9 mouse cellular contexts compared by ENCODE assay signal in genomic region chr3:144412538-144413272, GRCm38 (mm10).
A peak's percentile ranks its signal among the peaks of the same experiment; 100 is the strongest.
DNase-seq lines count a peak whose midpoint lies in the region; ATAC-seq lines count a peak whose summit lies in the region.
"Had no signal": no experiment of that assay in that cellular context is flagged by ENCODE, and none has a peak within 500 bp of the region (broad histone marks: within the 10 kb centered on the region; RNA-seq: fewer than 3 reads in every experiment).

No protein-coding gene starts in this region.

- H3K9me3 ChIP-seq in liver, embryonic 11.5 days (ENCODE audit: control insufficient read depth, low read length): no peaks in the 10 kb centered on the region
- no peaks in the 10 kb centered on the region for H3K9me3 ChIP-seq in forebrain, embryonic 14.5 days (replicated peaks; ENCODE audit: control insufficient read depth, low read length)

- H3K27me3 ChIP-seq in liver, embryonic 11.5 days (replicated peaks; ENCODE audit: control insufficient read depth, insufficient read depth, low read length): no peaks in the 10 kb centered on the region
- H3K27me3 ChIP-seq in forebrain, embryonic 14.5 days (replicated peaks; ENCODE audit: control insufficient read depth, insufficient read depth, low read length): no peaks in the 10 kb centered on the region

- intact Hi-C loops in gastrocnemius, postnatal 14 days (cut with DNase I; ENCODE audit: low total_unique reads): no loop called here

- H3K4me2 ChIP-seq in liver, embryonic 11.5 days: 0 out of 2 replicates have a peak overlapping the region, but pooled peaks have one; percentile 17
- H3K4me2 ChIP-seq in forebrain, embryonic 14.5 days (ENCODE audit: low read length): peak overlapping the region; percentile 23; the same call in 1 of the 2 replicates

- H3K27ac ChIP-seq in liver, embryonic 11.5 days (ENCODE audit: low read depth, low read length): no peak overlapping the region
- H3K27ac ChIP-seq in forebrain, embryonic 14.5 days (ENCODE audit: low read depth, low read length): peak overlapping the region; percentile 46; the same call in 1 of the 2 replicates

- H3K4me3 ChIP-seq in liver, embryonic 11.5 days (ENCODE audit: low read depth, low read length): no peak overlapping the region
- no peak overlapping the region for H3K4me3 ChIP-seq in forebrain, embryonic 14.5 days (ENCODE audit: low read depth, low read length)

- WGBS in liver, embryonic 11.5 days: 6% methylated on average over 10 of the region's 10 CpGs
- WGBS in forebrain, embryonic 14.5 days: 3% methylated on average over 10 of the region's 10 CpGs

- no peak for ATAC-seq in liver, embryonic 11.5 days (replicated peaks; ENCODE audit: low FRiP score)
- ATAC-seq in forebrain, embryonic 14.5 days: peak; percentile 64
- 0 out of 2 replicates have a peak, but pooled peaks have one; percentile 28 for ATAC-seq in megakaryocyte-erythroid progenitor cell, adult 5-6 weeks (replicated peaks; ENCODE audit: low FRiP score, low TSS enrichment, poor library complexity, severe bottlenecking)

- no peaks in the 10 kb centered on the region for H3K36me3 ChIP-seq in liver, embryonic 11.5 days (ENCODE audit: control insufficient read depth, insufficient read depth, low read length)
- no peaks in the 10 kb centered on the region for H3K36me3 ChIP-seq in forebrain, embryonic 14.5 days (ENCODE audit: control insufficient read depth, insufficient read depth, low read length)

- H3K4me1 ChIP-seq in liver, embryonic 11.5 days (replicated peaks; ENCODE audit: control insufficient read depth, insufficient read depth, low read length): no peaks in the 10 kb centered on the region; the same call in 1 of the 2 replicates
- H3K4me1 ChIP-seq in forebrain, embryonic 14.5 days (ENCODE audit: control insufficient read depth, insufficient read depth, low read length): peaks cover 21% of the 10 kb centered on the region

- no peak for DNase-seq in liver, embryonic 11.5 days (ENCODE audit: low spot score)
- no peak for DNase-seq in liver
- DNase-seq in forebrain, embryonic 14.5 days (ENCODE audit: low spot score): peak; percentile 65
- peak; percentile 77 for DNase-seq in thymus, postnatal 25 days
- no peak for DNase-seq in adrenal gland, postnatal 25 days
- no peak for DNase-seq in urinary bladder, postnatal 10 days (ENCODE audit: low spot score)
- DNase-seq in gastrocnemius, postnatal 14 days: no peak
- DNase-seq: kidney, adult 2 months had no signal

- no peak overlapping the region for H3K9ac ChIP-seq in liver, embryonic 11.5 days (ENCODE audit: low read depth, low read length)
- no peak overlapping the region; the same call in 1 of the 2 replicates for H3K9ac ChIP-seq in forebrain, embryonic 14.5 days (ENCODE audit: low read length)

Comparison
In these comparisons a context has a peak if more than half of its experiments do, and no peak if none do; other contexts are left out.
1. DNase-seq: peak in forebrain, embryonic 14.5 days (single experiment) and thymus, postnatal 25 days (single experiment); none in liver, embryonic 11.5 days (single experiment), liver (single experiment), adrenal gland, postnatal 25 days (single experiment), urinary bladder, postnatal 10 days (single experiment) and gastrocnemius, postnatal 14 days (single experiment).